Mouse (Mus musculus): Measurements from ENCODE around the gene 4930404N11Rik. TPM values are rescaled to one million over a fixed set of nuclear protein-coding genes. Genes with fewer than 3 reads are reported as not detected.

4930404N11Rik gene
- polyA plus RNA-seq, 1 experiment from 2014 or later: 2.3 TPM

DNA sequence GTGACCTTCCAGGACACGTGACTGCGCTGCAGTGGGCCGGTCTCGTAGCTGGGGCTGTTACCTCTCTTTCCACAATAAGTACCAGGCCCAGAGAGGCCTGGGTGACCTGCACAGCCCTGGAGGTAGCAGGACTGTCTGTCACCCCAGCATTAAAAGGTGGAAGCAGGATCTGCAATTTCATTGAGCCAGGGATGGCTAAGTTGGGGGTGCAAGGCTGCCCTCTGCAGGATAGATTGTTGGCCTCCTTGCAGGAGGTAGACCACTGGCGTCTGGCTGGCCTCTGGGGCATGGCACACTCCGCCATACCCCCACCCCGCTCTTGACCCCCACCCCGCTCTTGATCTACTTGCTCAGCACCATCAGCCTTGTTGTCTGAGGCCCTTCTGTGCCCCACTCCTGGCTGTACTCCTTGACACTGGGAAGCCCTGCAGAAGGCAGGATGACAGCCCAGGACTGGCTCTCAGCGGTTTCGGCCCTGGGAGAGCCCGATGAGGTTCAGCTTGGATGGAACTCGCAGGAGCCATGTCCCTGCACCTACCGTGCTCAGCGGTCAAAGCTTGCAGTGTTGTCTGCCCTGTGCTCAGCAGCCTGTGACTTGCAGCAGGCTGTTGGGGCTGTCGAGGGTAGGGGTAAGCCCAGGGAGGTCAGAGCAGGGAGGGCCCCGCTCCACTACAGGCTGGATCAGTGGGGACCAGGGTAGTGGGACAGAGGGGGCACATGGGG, 49.1 kb downstream of the 4930404N11Rik start:
- 59% methylated on average over 16 of the region's 16 CpGs for WGBS (ENCODE audit: insufficient replicate concordance)
- peaks cover 58% of the 10 kb centered on the region for H3K36me3 ChIP-seq (replicated peaks)
- peak overlapping the region; percentile 49; the same call in 1 of the 2 replicates for H3K9ac ChIP-seq
- no peak overlapping the region for H3K27ac ChIP-seq (replicated peaks)
- peaks cover 47% of the 10 kb centered on the region for H3K4me1 ChIP-seq (replicated peaks)
- H3K4me2 ChIP-seq: peak overlapping the region; percentile 68
- peak overlapping the region; percentile 33; the same call in 1 of the 2 replicates for H3K4me3 ChIP-seq (replicated peaks)
- no peak for ATAC-seq (ENCODE audit: insufficient read depth)
- no peaks in the 10 kb centered on the region for H3K27me3 ChIP-seq
- H3K9me3 ChIP-seq (replicated peaks): no peaks in the 10 kb centered on the region

DNA sequence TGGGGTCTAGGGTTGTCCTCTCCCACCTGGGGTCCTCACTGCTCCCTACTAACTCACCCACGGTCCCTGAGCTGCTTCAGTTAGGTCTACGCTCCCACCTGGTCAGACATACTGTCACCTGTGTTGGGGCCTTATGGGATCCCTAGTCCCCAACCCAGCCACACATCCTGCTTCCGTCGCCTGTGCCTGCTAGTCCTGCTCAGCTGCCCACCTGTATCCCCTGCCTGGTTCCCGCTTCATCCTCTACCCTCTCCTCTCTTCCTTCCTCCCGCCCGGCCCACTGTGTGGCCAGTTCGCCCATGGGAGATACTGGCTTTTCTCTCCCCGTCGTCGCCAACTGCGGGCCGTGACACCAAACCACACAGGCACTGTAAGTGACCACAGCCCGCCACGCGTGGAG, 50.0 kb downstream of the 4930404N11Rik start:
- Histone ChIP-seq H3K27ac (replicated peaks) (no peak overlapping the region), H3K4me2 (no peak overlapping the region), H3K4me1 (replicated peaks) (peaks cover 46% of the 10 kb centered on the region), H3K9ac (no peak overlapping the region), H3K4me3 (replicated peaks) (no peak overlapping the region), H3K36me3 (replicated peaks) (peaks cover 67% of the 10 kb centered on the region), H3K27me3 (no peaks in the 10 kb centered on the region), H3K9me3 (replicated peaks) (no peaks in the 10 kb centered on the region)
- no peak for ATAC-seq (ENCODE audit: insufficient read depth)
- 84% methylated on average over 16 of the region's 16 CpGs for WGBS (ENCODE audit: insufficient replicate concordance)

DNA sequence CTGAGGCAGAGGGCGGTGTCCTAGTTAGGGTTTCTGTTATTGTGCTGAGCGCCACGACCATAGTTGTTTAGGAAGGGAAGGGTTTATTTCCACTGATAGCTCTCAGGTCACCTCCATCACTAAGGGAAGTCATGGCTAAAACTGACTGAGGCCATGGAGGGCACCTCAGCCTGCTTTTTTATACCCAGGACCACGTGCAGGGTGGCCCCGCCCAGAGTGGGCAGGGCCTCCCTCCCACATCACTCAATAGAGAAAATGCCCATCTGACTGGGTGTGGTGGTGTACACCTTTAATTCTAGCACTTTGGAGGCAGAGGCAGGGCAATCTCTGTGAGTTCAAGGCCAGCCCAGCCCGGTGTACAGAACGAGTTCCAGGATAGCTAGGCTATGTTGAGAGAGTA, 51.4 kb downstream of the 4930404N11Rik start:
- Histone ChIP-seq H3K4me2 (no peak overlapping the region), H3K36me3 (replicated peaks) (peaks cover 81% of the 10 kb centered on the region), H3K9ac (no peak overlapping the region), H3K9me3 (replicated peaks) (no peaks in the 10 kb centered on the region), H3K27me3 (no peaks in the 10 kb centered on the region), H3K27ac (replicated peaks) (no peak overlapping the region), H3K4me1 (replicated peaks) (peaks cover 37% of the 10 kb centered on the region), H3K4me3 (replicated peaks) (no peak overlapping the region)
- ATAC-seq (ENCODE audit: insufficient read depth): no peak
- 68% methylated on average over 7 of the region's 7 CpGs for WGBS (ENCODE audit: insufficient replicate concordance)

DNA sequence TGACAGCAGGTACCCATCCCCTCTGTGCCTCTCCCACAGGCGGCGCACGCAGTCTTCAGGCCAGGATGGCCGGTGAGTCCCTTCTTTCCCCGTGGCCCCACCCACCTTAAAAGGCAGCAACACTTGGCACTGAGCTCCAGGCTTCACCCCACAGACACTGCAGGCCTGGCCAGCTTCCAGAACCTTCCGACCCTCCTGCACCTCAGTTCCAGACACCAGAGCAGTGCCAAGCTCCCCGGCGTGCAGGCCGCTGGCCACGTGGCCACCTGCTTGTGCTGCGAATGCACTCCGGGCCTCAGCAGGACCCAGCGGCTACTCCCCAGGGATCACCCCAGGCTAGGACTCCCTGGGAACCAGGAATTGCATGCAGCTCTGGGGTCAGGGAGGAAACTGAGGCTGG, 52.0 kb downstream of the 4930404N11Rik start:
- Histone ChIP-seq H3K4me3 (replicated peaks) (no peak overlapping the region), H3K4me1 (replicated peaks) (peaks cover 30% of the 10 kb centered on the region), H3K9me3 (replicated peaks) (no peaks in the 10 kb centered on the region), H3K4me2 (no peak overlapping the region), H3K9ac (no peak overlapping the region; the same call in 1 of the 2 replicates), H3K27me3 (no peaks in the 10 kb centered on the region), H3K36me3 (replicated peaks) (peaks cover 87% of the 10 kb centered on the region), H3K27ac (replicated peaks) (no peak overlapping the region)
- ATAC-seq (ENCODE audit: insufficient read depth): no peak
- 85% methylated on average over 13 of the region's 13 CpGs for WGBS (ENCODE audit: insufficient replicate concordance)

Small RNA genes within 50 kb of the gene (microRNA-seq; reads per million reads assigned to microRNA genes)
- gene Mir6913: not detected

Other genes starting within 250 kb of the 4930404N11Rik start
- 47.6 and 56.9 TPM in 2 replicates for gene Zbtb7a, start 230.6 kb downstream of the 4930404N11Rik start, polyA plus RNA-seq (2015; fragmentation: Nextera tagmentation; extraction: Ambion mirVana)
- 26.0 and 32.6 TPM in 2 replicates for gene Pias4, start 197.9 kb downstream of the 4930404N11Rik start, polyA plus RNA-seq (2015; fragmentation: Nextera tagmentation; extraction: Ambion mirVana)
- 270 and 306 TPM in 2 replicates for gene Eef2, start 189.2 kb downstream of the 4930404N11Rik start, polyA plus RNA-seq (2015; fragmentation: Nextera tagmentation; extraction: Ambion mirVana)
- gene Dapk3, start 182.8 kb downstream of the 4930404N11Rik start, polyA plus RNA-seq (2015; fragmentation: Nextera tagmentation; extraction: Ambion mirVana): 16.6 and 17.8 TPM in 2 replicates
- gene 4930442H23Rik, start 182.0 kb downstream of the 4930404N11Rik start, polyA plus RNA-seq (2015; fragmentation: Nextera tagmentation; extraction: Ambion mirVana): 0.07 TPM in 1 of 2 replicates, not detected in the other
- gene Nmrk2, start 163.8 kb downstream of the 4930404N11Rik start, polyA plus RNA-seq (2015; fragmentation: Nextera tagmentation; extraction: Ambion mirVana): 0.09 TPM in 1 of 2 replicates, not detected in the other
- gene Atcay, start 135.0 kb downstream of the 4930404N11Rik start, polyA plus RNA-seq (2015; fragmentation: Nextera tagmentation; extraction: Ambion mirVana): not detected in 2 replicates
- 0.31 TPM in 2 replicates for gene Zfr2, start 132.7 kb downstream of the 4930404N11Rik start, polyA plus RNA-seq (2015; fragmentation: Nextera tagmentation; extraction: Ambion mirVana)
- gene Matk, start 112.9 kb downstream of the 4930404N11Rik start, polyA plus RNA-seq (2015; fragmentation: Nextera tagmentation; extraction: Ambion mirVana): 1.9 and 2.1 TPM in 2 replicates
- 78.7 and 92.2 TPM in 2 replicates for gene Mrpl54, start 98.9 kb downstream of the 4930404N11Rik start, polyA plus RNA-seq (2015; fragmentation: Nextera tagmentation; extraction: Ambion mirVana)
- gene Apba3, start 98.9 kb downstream of the 4930404N11Rik start, polyA plus RNA-seq (2015; fragmentation: Nextera tagmentation; extraction: Ambion mirVana): 24.0 and 27.3 TPM in 2 replicates
- gene Tjp3, start 74.2 kb downstream of the 4930404N11Rik start, polyA plus RNA-seq (2015; fragmentation: Nextera tagmentation; extraction: Ambion mirVana): 0.93 and 1.4 TPM in 2 replicates
- gene Pip5k1c, start 72.9 kb downstream of the 4930404N11Rik start, polyA plus RNA-seq (2015; fragmentation: Nextera tagmentation; extraction: Ambion mirVana): 13.4 and 15.2 TPM in 2 replicates
- 24.3 and 29.5 TPM in 2 replicates for gene Cactin, start 44.7 kb downstream of the 4930404N11Rik start, polyA plus RNA-seq (2015; fragmentation: Nextera tagmentation; extraction: Ambion mirVana)
- 4.0 and 5.0 TPM in 2 replicates for gene Tbxa2r, start 37.1 kb downstream of the 4930404N11Rik start, polyA plus RNA-seq (2015; fragmentation: Nextera tagmentation; extraction: Ambion mirVana)
- not detected in 2 replicates for gene Gipc3, start 22.6 kb downstream of the 4930404N11Rik start, polyA plus RNA-seq (2015; fragmentation: Nextera tagmentation; extraction: Ambion mirVana)
- gene Hmg20b, start 15.3 kb downstream of the 4930404N11Rik start, polyA plus RNA-seq (2015; fragmentation: Nextera tagmentation; extraction: Ambion mirVana): 22.3 and 22.6 TPM in 2 replicates
- 15.0 and 16.5 TPM in 2 replicates for gene Mfsd12, start 8.3 kb downstream of the 4930404N11Rik start, polyA plus RNA-seq (2015; fragmentation: Nextera tagmentation; extraction: Ambion mirVana)
- 127 and 147 TPM in 2 replicates for gene Fzr1, start 12.7 kb upstream of the 4930404N11Rik start, polyA plus RNA-seq (2015; fragmentation: Nextera tagmentation; extraction: Ambion mirVana)
- 50.9 and 56.2 TPM in 2 replicates for gene Dohh, start 18.6 kb upstream of the 4930404N11Rik start, polyA plus RNA-seq (2015; fragmentation: Nextera tagmentation; extraction: Ambion mirVana)
- gene Gm48551, start 18.6 kb upstream of the 4930404N11Rik start, polyA plus RNA-seq (2015; fragmentation: Nextera tagmentation; extraction: Ambion mirVana): 0.75 and 0.88 TPM in 2 replicates
- gene Gm48552, start 23.2 kb upstream of the 4930404N11Rik start, polyA plus RNA-seq (2015; fragmentation: Nextera tagmentation; extraction: Ambion mirVana): 0.56 TPM in 1 of 2 replicates, not detected in the other
- 1.9 and 2.3 TPM in 2 replicates for gene Smim24, start 27.2 kb upstream of the 4930404N11Rik start, polyA plus RNA-seq (2015; fragmentation: Nextera tagmentation; extraction: Ambion mirVana)
- gene Nfic, start 89.8 kb upstream of the 4930404N11Rik start, polyA plus RNA-seq (2015; fragmentation: Nextera tagmentation; extraction: Ambion mirVana): 9.5 and 11.5 TPM in 2 replicates
- gene Celf5, start 116.9 kb upstream of the 4930404N11Rik start, polyA plus RNA-seq (2015; fragmentation: Nextera tagmentation; extraction: Ambion mirVana): 0.02 TPM in 1 of 2 replicates, not detected in the other
- gene Ncln, start 130.6 kb upstream of the 4930404N11Rik start, polyA plus RNA-seq (2015; fragmentation: Nextera tagmentation; extraction: Ambion mirVana): 43.7 and 52.0 TPM in 2 replicates
- 4.1 and 5.4 TPM in 2 replicates for gene S1pr4, start 134.3 kb upstream of the 4930404N11Rik start, polyA plus RNA-seq (2015; fragmentation: Nextera tagmentation; extraction: Ambion mirVana)
- 4.3 and 5.6 TPM in 2 replicates for gene Gna15, start 158.4 kb upstream of the 4930404N11Rik start, polyA plus RNA-seq (2015; fragmentation: Nextera tagmentation; extraction: Ambion mirVana)
- gene Gna11, start 179.4 kb upstream of the 4930404N11Rik start, polyA plus RNA-seq (2015; fragmentation: Nextera tagmentation; extraction: Ambion mirVana): 20.3 and 24.6 TPM in 2 replicates
- gene Aes, start 193.7 kb upstream of the 4930404N11Rik start, polyA plus RNA-seq (2015; fragmentation: Nextera tagmentation; extraction: Ambion mirVana): 243 and 271 TPM in 2 replicates
- gene Tle2, start 208.7 kb upstream of the 4930404N11Rik start, polyA plus RNA-seq (2015; fragmentation: Nextera tagmentation; extraction: Ambion mirVana): 2.2 and 2.6 TPM in 2 replicates
- 3.5 TPM in 2 replicates for gene Tle6, start 235.3 kb upstream of the 4930404N11Rik start, polyA plus RNA-seq (2015; fragmentation: Nextera tagmentation; extraction: Ambion mirVana)
- 0.23 and 0.24 TPM in 2 replicates for gene BC025920, start 240.5 kb upstream of the 4930404N11Rik start, polyA plus RNA-seq (2015; fragmentation: Nextera tagmentation; extraction: Ambion mirVana)